ENCODE assay signal across 20 mouse cellular contexts in the genomic region with DNA sequence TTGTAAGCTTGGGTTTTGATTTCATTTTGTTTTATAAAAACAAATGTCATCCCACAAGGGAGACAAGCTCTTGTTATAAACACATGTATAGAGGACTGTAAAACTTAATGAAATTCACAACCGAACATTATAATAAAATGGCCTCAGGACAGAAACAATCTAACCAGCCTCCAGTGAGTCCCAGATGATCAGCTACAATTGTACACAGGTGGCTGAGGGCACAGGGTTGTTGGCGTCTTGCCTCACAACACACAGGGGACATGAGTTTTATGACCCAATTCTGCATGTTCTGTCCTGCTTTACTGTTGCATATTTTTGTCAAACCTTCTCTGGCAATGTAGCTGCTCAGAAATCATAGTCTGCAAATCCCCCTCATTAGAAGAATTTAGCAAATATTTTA.
DNase-seq lines count a peak whose midpoint lies in the region; ATAC-seq lines count a peak whose summit lies in the region.
"Had no signal": no experiment of that assay in that cellular context is flagged by ENCODE, and none has a peak within 500 bp of the region (broad histone marks: within the 10 kb centered on the region; RNA-seq: fewer than 3 reads in every experiment).

No protein-coding gene starts in this region.

- 61% methylated on average over 2 of the region's 2 CpGs for WGBS in midbrain, embryonic 14.5 days
- WGBS in midbrain, embryonic 10.5 days: 89% methylated on average over 2 of the region's 2 CpGs
- 32% methylated on average over 2 of the region's 2 CpGs for WGBS in embryonic facial prominence, embryonic 15.5 days

- H3K4me1 ChIP-seq in midbrain, embryonic 14.5 days (ENCODE audit: control insufficient read depth, insufficient read depth, low read length): no peaks in the 10 kb centered on the region
- H3K4me1 ChIP-seq in midbrain, embryonic 10.5 days: 0 out of 2 replicates have a peak, but pooled peaks cover 2% of the 10 kb centered on the region
- H3K4me1 ChIP-seq in embryonic facial prominence, embryonic 15.5 days: peaks cover 12% of the 10 kb centered on the region
- H3K4me1 ChIP-seq: forebrain, embryonic 15.5 days; hindbrain, embryonic 13.5 days had no signal

- no peak overlapping the region for H3K9ac ChIP-seq in midbrain, embryonic 14.5 days (replicated peaks; ENCODE audit: low read length)
- H3K9ac ChIP-seq in embryonic facial prominence, embryonic 15.5 days: no peak overlapping the region
- H3K9ac ChIP-seq: forebrain, embryonic 15.5 days; heart, embryonic 15.5 days; hindbrain, embryonic 13.5 days had no signal

- H3K4me3 ChIP-seq in midbrain, embryonic 14.5 days (replicated peaks; ENCODE audit: low read depth, low read length): no peak overlapping the region
- no peak overlapping the region for H3K4me3 ChIP-seq in midbrain, embryonic 10.5 days
- H3K4me3 ChIP-seq in embryonic facial prominence, embryonic 15.5 days (replicated peaks): no peak overlapping the region
- H3K4me3 ChIP-seq: forebrain, embryonic 15.5 days; heart, embryonic 15.5 days; hindbrain, embryonic 13.5 days had no signal

- H3K36me3 ChIP-seq in midbrain, embryonic 14.5 days (ENCODE audit: control insufficient read depth, insufficient read depth, low read length): no peaks in the 10 kb centered on the region
- no peaks in the 10 kb centered on the region for H3K36me3 ChIP-seq in midbrain, embryonic 10.5 days
- no peaks in the 10 kb centered on the region for H3K36me3 ChIP-seq in embryonic facial prominence, embryonic 15.5 days
- H3K36me3 ChIP-seq: forebrain, embryonic 15.5 days; heart, embryonic 15.5 days; hindbrain, embryonic 13.5 days had no signal

- H3K27me3 ChIP-seq in midbrain, embryonic 14.5 days (ENCODE audit: control insufficient read depth, insufficient read depth, low read length): no peaks in the 10 kb centered on the region
- no peaks in the 10 kb centered on the region for H3K27me3 ChIP-seq in midbrain, embryonic 10.5 days (ENCODE audit: low read depth, poor library complexity, severe bottlenecking)
- H3K27me3 ChIP-seq in embryonic facial prominence, embryonic 15.5 days: no peaks in the 10 kb centered on the region
- H3K27me3 ChIP-seq: CH12.LX; forebrain, embryonic 15.5 days; heart, embryonic 15.5 days; hindbrain, embryonic 13.5 days had no signal

- H3K27ac ChIP-seq in midbrain, embryonic 14.5 days (replicated peaks; ENCODE audit: low read depth, low read length): no peak overlapping the region
- H3K27ac ChIP-seq in midbrain, embryonic 10.5 days (replicated peaks): no peak overlapping the region
- H3K27ac ChIP-seq in embryonic facial prominence, embryonic 15.5 days (replicated peaks): no peak overlapping the region
- H3K27ac ChIP-seq: forebrain, embryonic 15.5 days; heart, embryonic 15.5 days; hindbrain, embryonic 13.5 days; hindbrain, postnatal 0 days had no signal

- no peaks in the 10 kb centered on the region for H3K9me3 ChIP-seq in midbrain, embryonic 14.5 days (ENCODE audit: control insufficient read depth, low read length)
- H3K9me3 ChIP-seq in midbrain, embryonic 10.5 days (replicated peaks): no peaks in the 10 kb centered on the region
- no peaks in the 10 kb centered on the region for H3K9me3 ChIP-seq in embryonic facial prominence, embryonic 15.5 days (replicated peaks)
- H3K9me3 ChIP-seq: forebrain, embryonic 15.5 days; heart, embryonic 15.5 days; hindbrain, embryonic 13.5 days had no signal

- no peak for ATAC-seq in midbrain, embryonic 14.5 days (ENCODE audit: low FRiP score, low TSS enrichment)
- peak; percentile 15; the same call in 1 of the 2 replicates for ATAC-seq in embryonic facial prominence, embryonic 15.5 days (ENCODE audit: insufficient number of reproducible peaks, low FRiP score, low TSS enrichment, low read depth)
- ATAC-seq: activated CD4-positive, CD25-positive, alpha-beta regulatory T cell, adult 4 months; forebrain, embryonic 15.5 days; hindbrain, postnatal 0 days; Patski had no signal

- H3K4me2 ChIP-seq in midbrain, embryonic 14.5 days (ENCODE audit: low read length): no peak overlapping the region
- no peak overlapping the region for H3K4me2 ChIP-seq in embryonic facial prominence, embryonic 15.5 days (replicated peaks)
- H3K4me2 ChIP-seq: forebrain, embryonic 15.5 days; heart, embryonic 11.5 days; heart, embryonic 15.5 days; hindbrain, embryonic 13.5 days had no signal

- DNase-seq in adrenal gland, postnatal 25 days: peak; percentile 11
- no peak for DNase-seq in adrenal gland, adult (ENCODE audit: inconsistent age in 2 of 2, low spot score in 1 of 2)
- DNase-seq in midbrain, embryonic 14.5 days: peak; percentile 23
- no peak for DNase-seq in midbrain, embryonic 10.5 days (ENCODE audit: low spot score)
- no peak for DNase-seq in natural killer cell, adult 2 months (ENCODE audit: low spot score in 2 of 2)
- DNase-seq: adrenal gland, postnatal 36 days; cerebellum, adult 11 months; cerebellum, adult 8-10 months; gastrocnemius, postnatal 10 days; heart, adult 18-20 months; heart, postnatal 14 days had no signal

Comparison
In these comparisons a context has a peak if more than half of its experiments do, and no peak if none do; other contexts are left out.
1. DNase-seq: peak in adrenal gland, postnatal 25 days (single experiment) and midbrain, embryonic 14.5 days (single experiment); none in adrenal gland, adult (0 of 2), midbrain, embryonic 10.5 days (single experiment) and natural killer cell, adult 2 months (0 of 2).